Mouse (Mus musculus): ENCODE measurements around the gene Podxl2.
A peak's percentile ranks its signal among the peaks of the same experiment; 100 is the strongest.

The Podxl2 gene

DNA sequence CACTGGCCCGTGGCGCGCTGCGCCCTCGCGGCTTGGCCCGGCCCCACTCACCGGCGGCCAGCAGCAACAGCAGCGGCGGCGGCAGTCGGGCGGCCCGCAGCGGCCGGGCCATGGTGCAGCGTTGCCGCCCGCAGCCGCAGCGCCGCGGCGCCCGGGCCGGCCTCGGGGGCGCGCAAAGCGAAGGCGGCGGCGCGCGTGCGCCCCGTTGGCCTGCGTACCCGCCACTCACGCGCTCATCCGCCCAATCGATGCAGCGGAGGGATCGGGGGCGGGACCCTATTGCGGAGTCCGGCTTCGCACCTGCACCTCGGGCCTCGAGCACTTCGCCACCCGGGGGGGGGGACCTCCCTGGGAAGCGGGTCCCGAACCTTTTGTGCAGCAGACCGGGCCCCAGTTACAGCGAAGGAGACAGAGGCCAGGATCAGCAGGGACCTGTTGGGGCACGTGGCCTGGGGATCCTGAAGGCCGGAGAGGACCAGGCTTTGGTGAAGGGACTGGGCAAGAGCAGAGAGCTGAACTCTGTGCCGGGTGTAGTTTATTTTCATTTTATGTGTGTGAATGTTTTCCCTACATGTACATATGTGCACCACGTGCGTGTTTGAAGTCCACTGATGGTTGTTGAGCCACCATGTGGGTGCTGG, at the start of gene Podxl2:
TSS of gene Podxl2 (minus strand) at position 177 of the 641 bp plus-strand sequence.
- no peak for DNase-seq (ENCODE audit: low spot score)

DNA sequence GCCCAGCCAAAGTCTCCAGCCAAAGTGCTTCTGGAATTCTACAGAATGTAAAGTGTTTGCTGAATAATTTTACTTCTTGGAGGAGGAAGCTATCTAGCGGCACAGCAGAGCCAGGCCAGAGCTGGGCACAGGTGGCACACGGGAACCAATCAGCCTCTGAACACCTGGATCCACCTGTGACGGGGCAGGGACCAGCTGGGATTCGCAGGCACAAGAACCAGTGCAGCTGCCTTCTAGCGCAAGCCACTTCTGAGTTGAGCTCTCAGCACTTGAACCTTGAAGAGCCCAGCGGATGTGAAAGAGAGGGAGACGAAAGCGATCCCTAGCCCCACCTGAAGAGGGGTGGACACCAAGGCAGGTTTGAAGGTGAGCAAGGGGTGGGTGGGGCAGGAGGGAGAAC, 44.0 kb upstream of the Podxl2 start:
- no peak for DNase-seq (ENCODE audit: low spot score)

DNA sequence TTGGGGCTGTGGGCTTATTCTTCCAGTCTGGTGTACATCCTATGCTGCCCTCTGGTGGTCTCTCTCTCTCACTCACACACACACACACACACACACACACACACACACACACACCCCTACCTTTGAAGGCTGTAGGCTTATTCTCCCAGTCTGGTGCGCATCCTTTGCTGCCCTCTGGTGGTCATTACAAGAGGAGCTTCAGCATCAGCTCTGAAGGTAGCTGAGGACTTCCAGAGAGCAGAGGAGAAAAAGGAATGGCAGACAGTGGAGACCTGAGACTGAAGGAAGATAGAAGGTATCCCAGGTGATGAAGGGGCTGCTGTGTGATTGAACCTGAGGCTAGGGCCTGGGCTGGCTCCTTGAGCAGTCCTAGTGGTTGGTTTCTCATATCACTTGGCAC, 41.3 kb upstream of the Podxl2 start:
- peak; percentile 47 for DNase-seq (ENCODE audit: low spot score)

DNA sequence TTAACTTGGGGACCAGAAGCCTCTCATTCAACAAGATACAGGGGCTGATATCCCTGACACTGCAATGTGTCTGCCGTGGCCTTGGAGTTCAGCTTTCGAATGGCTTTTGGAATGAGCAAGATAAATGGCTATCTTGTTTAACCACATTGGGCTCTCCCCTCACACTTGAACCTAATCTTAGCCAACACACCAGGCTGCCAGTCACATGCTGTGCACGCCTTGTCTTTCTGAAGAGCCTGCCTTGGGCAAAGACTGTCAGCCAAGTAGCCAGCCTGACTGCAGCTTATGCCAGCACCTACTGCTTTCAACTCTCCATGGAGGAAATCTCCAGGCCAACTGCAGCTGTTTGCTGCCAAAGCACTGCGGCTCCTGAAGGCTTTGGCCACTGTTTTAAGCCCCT, 40.7 kb upstream of the Podxl2 start:
- DNase-seq (ENCODE audit: low spot score): peak; percentile 64

DNA sequence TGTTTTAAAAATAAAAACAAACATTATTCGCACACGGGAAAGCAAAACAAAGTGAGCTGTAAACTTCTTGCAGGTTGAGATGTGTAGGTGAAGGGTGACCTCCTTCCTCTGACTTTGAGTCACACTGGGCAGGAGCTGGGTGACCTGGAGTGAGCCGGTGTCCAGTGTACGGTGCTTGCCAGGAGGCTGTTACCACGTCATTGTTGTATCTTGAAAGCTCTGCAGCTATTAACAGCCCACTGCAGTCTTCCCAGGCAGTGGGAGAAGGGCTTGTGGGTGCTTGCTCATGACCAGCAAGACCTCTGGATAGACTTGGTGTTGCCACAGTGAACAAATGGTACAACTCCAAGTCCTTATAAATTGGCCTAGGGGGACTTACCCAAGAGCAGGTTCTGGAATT, 40.0 kb upstream of the Podxl2 start:
- DNase-seq (ENCODE audit: low spot score): no peak

DNA sequence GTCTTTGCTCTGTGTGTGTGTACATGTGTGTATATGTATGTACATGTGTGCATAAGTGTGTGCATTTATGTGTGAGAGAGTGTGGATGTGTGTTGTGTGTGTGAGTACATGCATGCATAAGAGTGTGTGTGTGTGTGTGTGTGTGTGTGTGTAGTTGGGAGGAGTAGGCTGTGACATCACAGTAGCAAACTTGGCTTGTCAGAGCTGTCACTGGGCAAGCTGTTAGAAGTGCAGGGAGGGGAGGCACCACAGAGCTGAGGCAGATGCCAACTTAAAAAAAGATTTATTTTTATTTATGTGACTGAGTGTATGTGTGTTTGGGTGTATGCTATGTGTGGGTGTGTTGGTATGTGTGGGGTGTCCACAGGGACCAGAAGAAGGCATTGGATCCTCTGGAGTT, 38.6 kb upstream of the Podxl2 start:
- DNase-seq (ENCODE audit: low spot score): no peak

DNA sequence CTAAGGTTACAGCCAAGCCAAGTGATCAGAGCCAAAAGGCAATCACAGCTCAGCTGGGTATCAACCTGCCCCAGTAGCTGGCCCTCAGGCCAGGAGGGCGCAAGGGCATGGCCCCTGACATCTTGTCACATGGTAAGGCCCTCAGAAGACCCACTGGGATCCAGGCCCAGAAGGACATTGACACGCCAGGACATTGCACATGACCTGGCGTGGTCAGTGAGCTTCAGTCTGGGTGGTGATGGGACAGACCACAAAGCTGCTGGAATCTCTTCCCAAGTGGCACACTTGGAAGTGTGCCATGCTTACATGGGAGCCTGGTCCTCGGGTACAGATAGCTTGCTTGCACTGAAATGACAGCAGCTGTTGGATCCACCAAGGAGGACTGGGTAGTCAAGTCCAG, 38.2 kb upstream of the Podxl2 start:
- DNase-seq (ENCODE audit: low spot score): no peak

DNA sequence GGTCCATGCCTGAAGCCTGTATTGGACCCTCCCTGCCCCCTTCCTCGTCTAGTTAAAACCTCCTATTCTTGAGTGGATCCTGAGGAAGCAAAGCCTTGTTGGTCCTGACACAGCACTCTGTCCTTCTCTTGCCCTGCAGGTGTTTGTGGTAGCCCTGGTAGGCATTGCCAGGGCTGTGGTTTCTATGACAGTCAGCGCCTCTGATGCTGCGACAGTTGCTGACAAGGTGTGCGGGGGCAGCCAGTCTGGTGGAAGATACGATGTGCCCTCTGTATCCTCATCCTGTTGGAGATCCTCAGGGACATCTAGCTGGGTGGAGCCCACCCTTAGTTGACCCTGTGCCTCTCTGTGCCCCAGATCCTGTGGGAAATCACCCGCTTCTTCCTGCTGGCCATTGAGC, 34.3 kb upstream of the Podxl2 start:
- no peak for DNase-seq (ENCODE audit: low spot score)

DNA sequence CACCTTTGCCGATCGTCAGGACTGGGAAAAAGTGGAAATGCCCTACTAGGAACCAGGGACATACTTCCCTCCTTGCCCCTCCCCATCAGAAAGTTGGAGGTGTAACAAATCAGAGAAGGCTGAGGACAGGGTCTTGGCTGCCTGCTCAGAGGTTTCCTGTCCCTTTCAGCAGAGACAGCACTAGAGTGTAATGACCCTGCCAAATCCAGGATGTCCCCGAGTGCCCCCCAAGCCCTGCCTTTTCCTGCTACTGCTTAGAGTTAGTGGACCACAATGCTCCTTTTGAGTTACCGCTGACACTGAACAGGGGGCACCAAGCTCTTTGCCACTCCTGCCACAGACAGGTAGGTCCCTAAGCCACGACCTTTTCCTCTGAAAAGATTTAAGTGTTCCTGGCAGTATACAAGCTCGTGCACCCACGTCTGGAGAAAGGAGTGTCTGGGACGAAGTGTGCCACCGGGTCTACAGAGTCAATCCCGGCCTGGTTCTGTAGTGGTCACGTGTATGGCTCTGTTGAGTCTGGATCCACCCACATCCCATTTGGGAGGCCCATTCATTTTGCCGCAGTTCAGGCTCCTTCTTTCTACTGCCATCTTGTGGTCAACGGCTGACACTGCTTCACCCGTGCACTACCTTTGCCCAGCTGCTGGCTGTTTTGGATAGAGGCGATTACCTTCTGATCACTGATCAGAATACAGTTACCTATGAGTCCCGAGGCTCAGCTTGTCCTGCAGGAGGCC, 31.7 kb upstream of the Podxl2 start:
- peak; percentile 69 for DNase-seq (ENCODE audit: low spot score)

DNA sequence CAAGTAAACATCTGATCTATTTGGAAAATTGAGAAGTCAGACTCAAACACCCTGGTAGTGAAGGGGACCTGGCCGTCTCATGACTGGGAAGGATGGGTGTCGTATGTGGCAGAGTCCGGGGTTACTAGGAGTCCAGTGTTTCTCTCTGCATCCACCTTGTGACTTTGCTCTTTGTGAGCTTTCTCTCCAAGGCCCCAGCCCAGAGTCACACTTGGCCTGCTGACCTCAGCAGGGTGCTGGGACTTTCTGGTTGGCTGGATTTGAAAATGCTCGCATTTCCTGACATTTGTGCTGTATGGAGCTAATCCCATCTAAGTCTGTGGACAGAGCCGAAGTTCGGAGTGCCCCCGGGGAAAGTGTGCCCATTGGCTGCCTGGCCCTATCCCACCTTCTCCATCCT, 30.2 kb upstream of the Podxl2 start:
- no peak for DNase-seq (ENCODE audit: low spot score)

DNA sequence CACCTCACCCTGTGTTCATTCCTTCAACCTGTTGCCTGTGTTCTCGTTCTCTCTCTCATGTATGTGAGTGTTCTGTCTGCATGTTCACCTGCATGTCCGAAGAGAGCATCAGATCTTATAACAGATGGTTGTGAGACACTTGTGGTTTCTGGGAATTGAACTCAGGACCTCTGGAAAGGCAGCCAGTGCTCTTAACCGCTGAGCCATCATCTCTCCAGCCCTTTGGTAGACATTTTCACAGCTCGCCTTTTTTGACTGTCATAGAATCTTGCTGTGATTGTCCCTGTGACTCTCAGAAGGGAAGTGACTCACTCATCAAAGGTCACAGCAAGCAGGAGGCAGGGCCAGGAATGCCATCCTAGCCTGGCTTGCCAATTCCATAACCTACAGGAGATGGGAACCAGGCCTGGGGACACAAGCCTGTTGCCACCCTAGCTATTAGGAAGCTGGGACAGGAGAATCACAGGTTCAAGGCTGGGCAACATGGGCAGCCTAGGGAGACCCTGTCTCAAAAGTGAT, 29.7 kb upstream of the Podxl2 start:
- no peak for DNase-seq (ENCODE audit: low spot score)

DNA sequence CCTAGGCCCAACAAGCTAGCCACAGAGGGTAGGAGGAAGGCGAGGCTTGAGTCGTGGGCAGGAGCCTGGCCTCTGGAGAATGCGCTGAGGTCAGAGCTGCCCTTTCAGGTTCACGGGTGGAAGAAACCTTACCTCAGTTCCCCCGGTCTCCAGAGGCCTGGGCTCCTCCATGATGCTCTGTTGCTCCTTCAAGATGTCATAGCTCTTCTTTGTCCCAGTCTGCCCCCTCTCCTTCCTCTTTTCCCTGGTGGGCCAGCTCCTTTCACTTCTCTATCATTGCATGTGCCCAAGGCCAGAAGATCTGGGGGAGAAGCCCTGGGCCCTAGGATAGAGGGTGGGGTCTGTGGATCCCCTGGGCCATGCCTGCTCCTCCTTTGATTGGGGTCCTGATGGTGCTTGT, 28.9 kb upstream of the Podxl2 start:
- no peak for DNase-seq (ENCODE audit: low spot score)

DNA sequence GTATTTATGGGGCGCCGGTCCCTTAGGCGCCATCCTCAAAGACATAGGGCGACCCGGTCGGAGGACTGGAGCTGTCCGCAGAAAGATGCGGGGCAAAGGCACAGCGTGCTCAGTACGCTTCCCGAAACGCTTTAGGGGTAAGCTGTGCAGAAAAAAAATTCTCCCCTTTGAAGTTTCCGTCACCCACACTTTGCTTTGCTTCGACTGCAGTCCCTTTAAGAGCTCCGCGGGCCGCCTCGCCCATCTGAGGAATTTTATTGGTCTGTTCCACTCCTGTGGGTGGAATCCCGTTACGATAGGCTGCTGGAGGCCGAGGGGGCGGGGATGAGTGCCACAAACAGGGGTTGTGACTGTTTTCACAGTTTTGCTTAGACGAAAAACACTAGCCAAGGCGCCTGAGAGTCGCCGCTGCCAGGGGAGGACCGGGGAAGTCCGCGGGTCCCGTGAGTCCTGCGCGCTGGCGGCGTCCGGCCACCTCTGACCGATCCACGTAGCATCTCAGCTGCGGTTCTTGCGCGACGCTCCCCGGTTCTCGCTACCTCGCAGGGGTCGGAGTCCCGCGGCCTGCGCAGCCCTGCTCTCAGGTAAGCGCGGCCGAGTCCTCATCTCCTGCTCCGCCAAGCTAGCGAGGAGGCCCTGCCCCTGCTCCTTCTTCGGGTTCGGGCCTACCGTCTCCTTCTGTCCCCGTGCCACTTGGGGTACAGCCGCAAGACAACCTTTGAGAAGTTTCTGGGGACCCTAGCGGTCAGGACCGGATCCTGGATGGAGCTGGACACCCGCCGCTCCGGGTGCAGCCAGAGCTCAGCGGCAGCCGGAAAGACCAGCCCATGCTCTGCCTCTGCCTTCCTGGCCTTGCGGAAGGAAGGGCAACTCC, 27.3 kb upstream of the Podxl2 start, which contains the start of gene Tpra1:
TSS of gene Tpra1 (plus strand) at position 305 of the 874 bp plus-strand sequence.
- peak; percentile 87 for DNase-seq (ENCODE audit: low spot score)

DNA sequence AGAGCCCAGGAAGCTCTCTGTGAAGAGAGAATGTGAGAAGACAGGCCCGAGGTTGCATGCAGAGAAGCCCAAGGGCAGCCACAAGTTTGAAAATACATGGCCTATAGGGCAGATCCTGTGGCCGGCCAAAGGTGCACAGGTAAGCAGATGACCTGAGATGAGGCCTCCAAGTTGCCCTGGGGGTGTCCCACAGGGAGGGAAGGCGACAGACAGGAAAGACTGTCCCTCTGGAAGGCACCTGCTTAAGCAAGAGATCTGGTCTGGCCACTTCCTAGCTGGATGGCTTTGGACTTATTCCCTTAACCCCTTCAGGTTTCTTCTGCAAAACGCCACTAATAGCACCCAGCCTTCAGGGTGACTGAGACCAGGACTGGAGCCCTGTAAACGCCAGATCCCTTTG, 26.6 kb upstream of the Podxl2 start:
- no peak for DNase-seq (ENCODE audit: low spot score)

DNA sequence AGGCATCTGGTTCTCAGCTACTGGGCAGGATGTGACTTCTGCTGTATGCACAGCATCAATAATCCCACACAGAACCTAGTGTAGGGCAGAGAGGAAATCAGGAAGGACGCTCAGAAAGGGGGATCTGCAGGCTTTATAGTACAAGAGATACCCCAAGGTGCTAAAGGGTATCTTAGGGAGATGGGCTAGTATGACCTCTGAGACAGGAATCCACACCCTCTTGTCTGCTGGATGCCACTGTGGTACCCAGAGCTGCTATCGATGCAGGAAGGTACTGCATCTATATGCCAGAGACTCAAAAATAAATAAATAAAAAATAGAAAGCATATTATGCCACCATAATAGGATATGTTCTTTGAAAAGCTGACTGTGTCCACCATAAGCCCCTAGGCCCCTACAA, 24.8 kb upstream of the Podxl2 start:
- DNase-seq (ENCODE audit: low spot score): no peak

DNA sequence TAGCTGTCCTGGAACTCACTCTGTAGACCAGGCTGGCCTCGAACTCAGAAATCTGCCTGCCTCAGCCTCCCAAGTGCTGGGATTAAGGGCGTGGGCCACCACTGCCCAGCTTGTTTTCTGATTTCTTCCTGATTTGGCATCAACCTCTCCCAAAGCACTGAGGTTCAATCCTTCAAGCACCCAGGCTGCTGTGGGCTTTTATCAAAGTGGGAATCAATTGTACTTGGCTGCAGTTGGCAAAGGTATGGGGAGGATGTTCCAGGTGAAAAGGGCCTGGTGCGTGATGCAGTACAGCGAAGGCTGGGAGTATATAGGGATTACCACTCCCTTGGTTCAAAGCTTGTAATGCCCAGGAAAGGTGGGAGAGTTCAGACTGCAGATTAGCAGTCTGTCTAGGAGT, 24.2 kb upstream of the Podxl2 start:
- no peak for DNase-seq (ENCODE audit: low spot score)

DNA sequence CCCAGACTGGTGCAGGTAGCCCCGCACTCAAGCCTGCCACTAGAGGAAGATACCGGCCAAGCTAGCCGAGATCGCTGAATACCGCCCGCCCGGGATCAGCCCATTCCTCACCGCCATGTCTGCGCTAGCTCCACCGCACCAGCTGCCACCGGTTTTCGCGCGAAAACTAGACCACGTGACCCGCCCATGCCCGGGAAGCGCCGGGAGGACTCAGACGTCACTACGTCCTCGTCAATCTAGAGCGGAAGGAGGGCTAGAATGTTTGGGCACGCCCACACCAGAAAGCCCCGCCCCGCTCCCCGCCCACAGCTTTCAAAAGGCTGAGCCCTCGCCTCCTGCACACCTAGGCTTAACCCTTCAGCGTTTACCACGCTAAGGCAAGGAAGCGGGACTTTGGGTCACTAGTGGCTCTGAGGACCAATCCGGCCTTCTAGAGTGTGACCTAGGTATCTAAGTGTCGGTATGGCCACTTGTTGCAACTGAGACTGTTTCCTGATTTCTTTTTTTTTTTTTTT, 23.7 kb upstream of the Podxl2 start, which contains the start of gene Mcm2:
TSS of gene Mcm2 (minus strand) at position 247 of the 515 bp plus-strand sequence.
- DNase-seq (ENCODE audit: low spot score): peak; percentile 93

DNA sequence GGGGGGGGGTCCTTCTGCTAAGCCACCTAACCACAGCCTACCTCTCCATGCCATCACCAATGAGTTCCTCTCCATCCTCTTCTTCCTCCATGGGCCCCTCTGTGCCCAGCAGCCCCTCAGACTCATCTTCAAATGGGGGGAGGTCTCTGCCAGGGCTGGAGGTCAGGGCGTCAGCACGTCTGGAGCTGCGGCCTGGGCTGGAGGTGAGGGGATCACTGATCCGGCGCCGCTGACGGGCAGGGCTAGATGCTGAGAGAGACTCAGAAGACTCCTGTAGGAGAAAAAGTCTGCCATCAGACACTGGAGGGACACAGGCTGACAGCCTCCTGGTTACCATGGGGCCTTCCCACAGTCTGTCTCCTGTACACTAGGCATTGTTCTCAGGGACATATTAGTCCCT, 22.4 kb upstream of the Podxl2 start:
- no peak for DNase-seq (ENCODE audit: low spot score)

DNA sequence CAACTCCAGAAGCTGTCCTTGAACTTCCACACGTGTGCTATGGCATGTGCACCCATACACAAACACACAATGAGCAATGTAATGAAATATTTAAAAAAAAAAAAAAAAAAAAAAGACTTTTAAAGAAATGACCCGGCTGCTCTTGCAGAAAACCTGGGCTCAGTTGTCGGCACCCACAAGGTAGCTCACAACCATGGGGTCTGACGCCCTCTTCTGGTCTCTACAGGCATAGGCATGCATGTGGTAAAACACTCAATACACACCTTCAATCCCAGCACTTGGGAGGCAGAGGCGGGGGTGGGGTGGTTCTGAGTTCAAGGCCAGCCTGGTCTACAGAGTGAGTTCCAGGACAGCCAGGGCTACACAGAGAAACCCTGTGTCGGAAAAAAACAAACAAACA, 21.1 kb upstream of the Podxl2 start:
- DNase-seq (ENCODE audit: low spot score): no peak

DNA sequence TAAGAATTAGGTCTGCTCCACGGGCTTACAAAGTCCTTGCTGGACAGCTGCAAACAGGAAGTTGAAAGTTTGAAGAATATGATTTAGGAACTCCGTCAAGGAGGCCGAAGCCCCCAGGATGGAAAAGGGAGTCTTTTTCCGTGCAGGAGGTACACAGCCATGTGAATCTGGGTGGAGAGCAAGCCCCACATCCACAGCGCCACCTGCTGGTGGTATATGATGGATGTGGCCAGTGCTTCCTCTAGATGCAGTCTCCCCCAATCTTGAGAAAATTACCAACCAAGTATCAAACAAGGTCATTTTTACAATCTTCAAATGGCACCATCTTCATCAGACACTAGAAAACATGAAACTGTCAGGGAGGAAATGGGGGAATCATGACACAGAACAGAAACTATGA, 18.7 kb upstream of the Podxl2 start:
- peak; percentile 54 for DNase-seq (ENCODE audit: low spot score)

DNA sequence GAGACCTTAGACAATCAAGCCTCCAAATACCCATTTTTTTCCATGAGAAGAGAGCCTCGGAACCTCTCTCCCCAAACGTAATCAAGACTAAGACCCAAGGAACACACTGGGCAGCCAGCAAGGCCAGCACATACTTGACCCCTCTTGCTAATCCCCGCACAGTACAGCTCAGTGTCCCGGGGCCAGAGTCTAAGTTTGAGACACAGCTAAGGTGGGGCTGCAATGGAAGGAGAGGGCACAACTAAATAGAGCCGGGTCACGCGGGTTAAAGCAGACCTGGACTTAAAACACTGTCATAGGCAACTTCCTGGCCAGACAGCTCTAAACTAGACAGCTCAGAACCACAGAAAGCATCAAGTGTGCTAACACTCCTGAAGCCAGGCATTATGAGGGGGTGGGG, 16.0 kb upstream of the Podxl2 start:
- DNase-seq (ENCODE audit: low spot score): no peak

DNA sequence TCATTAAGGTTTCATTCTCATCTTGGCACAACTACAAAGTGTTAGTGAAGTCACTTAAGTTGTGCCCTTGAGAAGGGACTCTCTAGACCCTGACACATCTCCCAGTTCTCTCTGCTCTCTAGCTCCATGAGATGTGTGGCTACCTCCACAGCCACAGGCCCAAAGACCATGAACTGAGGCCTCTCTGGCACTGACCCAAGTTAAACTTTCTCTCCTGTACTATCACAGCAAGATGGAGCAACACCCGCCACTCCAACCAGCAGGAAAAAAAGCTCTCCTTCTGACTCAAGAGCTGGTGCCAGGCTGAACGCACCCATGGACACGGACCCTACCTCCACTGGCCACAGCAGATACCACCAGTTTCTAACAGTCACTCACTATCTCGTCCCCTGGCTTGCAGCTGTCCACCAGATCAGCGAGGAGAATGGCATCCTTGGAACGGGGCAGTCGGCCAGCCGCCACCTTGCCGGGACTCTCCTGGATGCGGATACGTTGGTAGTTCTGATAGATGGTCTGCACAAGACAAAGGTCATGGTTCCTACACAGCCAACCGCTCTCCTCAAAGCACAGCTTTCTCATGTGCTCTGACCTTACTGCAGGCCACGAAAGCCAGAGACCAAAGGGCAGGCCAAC, 14.7 kb upstream of the Podxl2 start:
- DNase-seq (ENCODE audit: low spot score): no peak

All from spleen, adult 12 weeks (tissue).